Mouse (Mus musculus) kidney, adult 2 months (tissue): ENCODE data around the gene Ccdc88c. TPM values are rescaled to one million over a fixed set of nuclear protein-coding genes. Genes with fewer than 3 reads are reported as not detected.

ENCODE experiments used
- DNase-seq: peaks from one replicate; pipeline ENCODE4 v3.0.0; 2021
- H3K27ac ChIP-seq: fragments of 200-500 bp; 2 replicates; pipeline ENCODE4 v1.5.1; 2012; ENCODE audit warnings: low read depth, low read length, control low read depth, inconsistent platforms; ENCODE audit not compliant: insufficient read depth
- H3K27me3 ChIP-seq: fragments of 200-500 bp; replicated peaks from 2 replicates; pipeline ENCODE4 v1.6.1; 2012; ENCODE audit warnings: mild to moderate bottlenecking, moderate library complexity, low read length, inconsistent platforms; ENCODE audit not compliant: control insufficient read depth, insufficient read depth
- H3K36me3 ChIP-seq: fragments of 200-500 bp; 2 replicates; pipeline ENCODE4 v1.6.1; 2012; ENCODE audit warnings: mild to moderate bottlenecking, moderate library complexity, low read length, inconsistent platforms; ENCODE audit not compliant: control insufficient read depth, insufficient read depth
- H3K4me1 ChIP-seq: fragments of 200-500 bp; 2 replicates; pipeline ENCODE4 v1.6.1; 2011; ENCODE audit warnings: low read length; ENCODE audit not compliant: control insufficient read depth, insufficient read depth
- H3K4me3 ChIP-seq: fragments of 200-500 bp; 2 replicates; pipeline ENCODE4 v1.5.1; 2011; ENCODE audit warnings: mild to moderate bottlenecking, low read depth, low read length, control low read depth; ENCODE audit not compliant: insufficient read depth
- CTCF ChIP-seq: fragments of 200-500 bp; conservative IDR thresholded peaks from 2 replicates; pipeline ENCODE4 v1.5.1; 2011; ENCODE audit warnings: low read depth, mild to moderate bottlenecking, control low read depth, low read length, moderate library complexity, mixed read lengths; ENCODE audit not compliant: insufficient read depth, insufficient read length
- POLR2A ChIP-seq: fragments of 200-500 bp; IDR thresholded peaks from one replicate; pipeline ENCODE4 v1.6.1; 2011; ENCODE audit warnings: low read depth, low read length, control low read depth
- WGBS: fragments of 180-500 bp; shearing (Covaris S2); methylation state at CpG from one replicate; pipeline ENCODE4 v1.1.7; 2018; 5-methylcytosine and 5-hydroxymethylcytosine counted together
- polyA plus RNA-seq: library from polyadenylated mRNA; depleted of rRNA; stranded (reverse); fragments of >200 nt; gene quantifications from 2 replicates; pipeline ENCODE4 v1.2.3, GENCODE M21; 2012

The Ccdc88c gene
- polyA plus RNA-seq, 1 experiment: 6.6 TPM

- Histone ChIP-seq H3K27ac (no peak overlapping the region), H3K4me1 (no peaks in the 10 kb centered on the region), H3K36me3 (no peaks in the 10 kb centered on the region), H3K27me3 (no peaks in the 10 kb centered on the region), H3K4me3 (no peak overlapping the region)
- 93% methylated on average over 5 of the region's 5 CpGs for WGBS
- DNase-seq: no peak
- TF ChIP-seq CTCF (no peak), POLR2A (no peak)
Observed at GRCm38 (mm10) chr12:100906861-100907260, 122.0 kb downstream of the Ccdc88c start.

GRCm38 (mm10) chr12:100903761-100904160 is 125.1 kb downstream of the Ccdc88c start:
- no peak overlapping the region for H3K27ac ChIP-seq
- DNase-seq: peak; percentile 8
- H3K4me3 ChIP-seq: no peak overlapping the region
- TF ChIP-seq CTCF (no peak), POLR2A (no peak)
- WGBS: 86% methylated on average over 9 of the region's 9 CpGs
- no peaks in the 10 kb centered on the region for H3K36me3 ChIP-seq
- H3K4me1 ChIP-seq: no peaks in the 10 kb centered on the region
- no peaks in the 10 kb centered on the region for H3K27me3 ChIP-seq

GRCm38 (mm10) chr12:100901386-100901785 is 127.5 kb downstream of the Ccdc88c start:
- Histone ChIP-seq H3K36me3 (no peaks in the 10 kb centered on the region), H3K27me3 (no peaks in the 10 kb centered on the region), H3K4me1 (no peaks in the 10 kb centered on the region), H3K4me3 (no peak overlapping the region), H3K27ac (no peak overlapping the region)
- DNase-seq: no peak
- TF ChIP-seq POLR2A: no peak
- TF ChIP-seq CTCF: no peak
- WGBS: 67% methylated on average over 6 of the region's 6 CpGs

GRCm38 (mm10) chr12:100900901-100901300 is 128.0 kb downstream of the Ccdc88c start:
- H3K27ac ChIP-seq: no peak overlapping the region
- no peaks in the 10 kb centered on the region for H3K36me3 ChIP-seq
- no peak overlapping the region for H3K4me3 ChIP-seq
- DNase-seq: no peak
- TF ChIP-seq CTCF: no peak
- TF ChIP-seq POLR2A: no peak
- H3K27me3 ChIP-seq: no peaks in the 10 kb centered on the region
- no peaks in the 10 kb centered on the region for H3K4me1 ChIP-seq
- WGBS: 71% methylated on average over 6 of the region's 6 CpGs

GRCm38 (mm10) chr12:100899111-100899640 is 129.7 kb downstream of the Ccdc88c start:
- Histone ChIP-seq H3K36me3 (no peaks in the 10 kb centered on the region), H3K27ac (no peak overlapping the region), H3K4me3 (peak overlapping the region; percentile 24; the same call in 1 of the 2 replicates), H3K4me1 (no peaks in the 10 kb centered on the region), H3K27me3 (no peaks in the 10 kb centered on the region)
- 3% methylated on average over 30 of the region's 30 CpGs for WGBS
- TF ChIP-seq POLR2A: no peak
- TF ChIP-seq CTCF: no peak
- peak; percentile 4 for DNase-seq

- DNase-seq: no peak
- WGBS: 38% methylated on average over 12 of the region's 12 CpGs
- H3K4me3 ChIP-seq: no peak overlapping the region
Observed at GRCm38 (mm10) chr12:100897736-100898650, 130.9 kb downstream of the Ccdc88c start.

GRCm38 (mm10) chr12:100896661-100897060 is 132.2 kb downstream of the Ccdc88c start:
- no peak for DNase-seq
- Histone ChIP-seq H3K36me3 (no peaks in the 10 kb centered on the region), H3K4me1 (no peaks in the 10 kb centered on the region), H3K27ac (no peak overlapping the region), H3K4me3 (no peak overlapping the region), H3K27me3 (no peaks in the 10 kb centered on the region)
- WGBS: 43% methylated on average over 3 of the region's 3 CpGs
- no peak for TF ChIP-seq POLR2A
- TF ChIP-seq CTCF: no peak

More at GRCm38 (mm10) chr12:100897736-100898650, 130.9 kb downstream of the Ccdc88c start:
- H3K4me1 ChIP-seq: no peaks in the 10 kb centered on the region
- no peak for TF ChIP-seq POLR2A
- no peak for TF ChIP-seq CTCF
- no peak overlapping the region for H3K27ac ChIP-seq
- no peaks in the 10 kb centered on the region for H3K36me3 ChIP-seq
- no peaks in the 10 kb centered on the region for H3K27me3 ChIP-seq
